Mouse (Mus musculus): ENCODE data around the gene Prkn.

GRCm38 (mm10) chr17:10807261-10807998 is 32.8 kb upstream of the Prkn start:
- TF ChIP-seq CTCF (IDR thresholded peaks at IDR 0.05; ENCODE audit: borderline replicate concordance, insufficient read depth, low read length) (no peak), POLR2A (IDR thresholded peaks at IDR 0.05; ENCODE audit: low read depth, low read length) (no peak)
